Mouse (Mus musculus) liver, postnatal 0 days (tissue): ENCODE results near the gene Clasp1.

Experiments
- CTCF ChIP-seq: sonication (generic); IDR thresholded peaks from 2 replicates; pipeline ENCODE4 v1.5.1; 2016; ENCODE audit warnings: antibody characterized with exemption, low read depth
- EP300 ChIP-seq: IDR thresholded peaks from 2 replicates; pipeline ENCODE4 v1.6.1; 2016; ENCODE audit warnings: antibody characterized with exemption, low read depth, mild to moderate bottlenecking

DNA sequence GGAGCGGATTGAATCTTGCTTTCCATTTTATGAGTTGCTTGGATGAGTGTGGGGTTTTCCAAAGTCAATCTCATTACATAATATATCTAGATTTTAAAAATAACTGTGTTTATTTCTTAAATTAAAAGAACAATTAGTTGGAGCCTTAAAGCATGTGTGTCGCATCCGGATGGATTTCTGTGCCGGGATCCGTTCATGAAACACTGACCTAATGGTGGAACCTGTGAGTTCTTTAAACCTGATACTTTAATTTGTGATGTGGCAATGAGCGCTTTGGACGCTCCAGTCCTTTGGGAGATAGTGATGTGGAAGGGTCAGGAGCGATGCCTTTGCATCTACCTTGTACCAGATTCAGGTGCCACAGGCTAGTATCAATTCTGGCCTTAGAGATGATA, 1.4 kb downstream of the Clasp1 start:
- TF ChIP-seq CTCF = no peak
- no peak for TF ChIP-seq EP300
